Mouse (Mus musculus) MEL (cell line): ENCODE results near the gene Tcf12.

Source experiments
- CTCF ChIP-seq, 3 experiments: IDR thresholded peaks in 2 of 3; conservative IDR thresholded peaks in 1 of 3; 2 replicates each; pipeline ENCODE4 v1.5.1; 2011 to 2012; ENCODE audit warnings: low read length in 3 of 3, low read depth in 2 of 3, mild to moderate bottlenecking in 2 of 3, improper control_type of control experiment in 1 of 3, inconsistent platforms in 1 of 3, mixed read lengths in 1 of 3, moderate library complexity in 1 of 3; ENCODE audit not compliant: control insufficient read depth in 1 of 3, insufficient read depth in 1 of 3, poor library complexity in 1 of 3, severe bottlenecking in 1 of 3
- ETS1 ChIP-seq: IDR thresholded peaks from 2 replicates; pipeline ENCODE4 v1.6.1; 2012; ENCODE audit warnings: low read depth, mild to moderate bottlenecking, inconsistent platforms, low read length, improper control_type of control experiment, moderate library complexity
- HCFC1 ChIP-seq: IDR thresholded peaks from 2 replicates; pipeline ENCODE4 v1.6.1; 2012; ENCODE audit warnings: low read depth, mild to moderate bottlenecking, inconsistent platforms, low read length, improper control_type of control experiment, moderate library complexity
- KAT2A ChIP-seq: conservative IDR thresholded peaks from 2 replicates; pipeline ENCODE4 v1.6.1; 2012; ENCODE audit warnings: low read depth, low read length, improper control_type of control experiment, inconsistent platforms
- POLR2A ChIP-seq, 2 experiments: IDR thresholded peaks; 2 replicates each; pipeline ENCODE4 v1.6.1; 2011 to 2012; ENCODE audit warnings: low read length in 2 of 2, mild to moderate bottlenecking in 2 of 2, control low read depth in 1 of 2, improper control_type of control experiment in 1 of 2, low read depth in 1 of 2, moderate library complexity in 1 of 2; ENCODE audit not compliant: control insufficient read depth in 1 of 2, insufficient read depth in 1 of 2, poor library complexity in 1 of 2
- POLR2AphosphoS5 ChIP-seq: IDR thresholded peaks from 2 replicates; pipeline ENCODE4 v1.6.1; 2012; ENCODE audit warnings: low read depth, borderline replicate concordance, mild to moderate bottlenecking, inconsistent platforms, low read length, moderate library complexity, mixed read lengths
- USF1 ChIP-seq: IDR thresholded peaks from 2 replicates; pipeline ENCODE4 v1.6.1; 2014; ENCODE audit warnings: low read depth, mild to moderate bottlenecking, inconsistent platforms, low read length, improper control_type of control experiment, moderate library complexity

DNA sequence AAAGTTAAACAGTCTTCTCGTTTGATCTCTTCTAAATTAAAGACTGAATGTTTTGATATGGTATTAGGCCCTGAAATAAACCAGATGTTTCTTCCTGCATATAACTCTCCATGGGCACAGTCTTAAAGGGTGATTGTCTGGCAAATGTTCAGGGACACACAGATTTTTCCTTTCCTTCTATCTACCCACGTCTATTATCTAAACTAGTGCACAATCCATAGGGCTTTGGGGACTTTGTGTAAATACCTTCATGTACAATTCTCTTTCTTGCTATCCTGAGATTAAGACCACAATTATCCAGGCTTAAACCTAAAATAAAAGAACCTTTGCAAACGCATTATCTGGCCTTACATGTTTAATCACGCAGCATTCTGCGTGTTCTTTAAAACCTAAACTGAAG lies 231.7 kb downstream of the Tcf12 start:
- TF ChIP-seq POLR2A (IDR thresholded peaks at IDR 0.05; ENCODE audit: control insufficient read depth in 1 of 2, insufficient read depth in 1 of 2, low read depth in 1 of 2, low read length in 2 of 2, poor library complexity in 1 of 2), result no peak
- no peak for TF ChIP-seq ETS1
- no peak for TF ChIP-seq POLR2AphosphoS5
- no peak for TF ChIP-seq CTCF (IDR thresholded peaks at IDR 0.05 in 2 of 3, conservative IDR thresholded peaks at IDR 0.05 in 1 of 3; ENCODE audit: control insufficient read depth in 1 of 3, insufficient read depth in 1 of 3, low read depth in 2 of 3, low read length in 3 of 3, poor library complexity in 1 of 3, severe bottlenecking in 1 of 3)
- no peak for TF ChIP-seq USF1
- TF ChIP-seq HCFC1, result no peak
- TF ChIP-seq KAT2A, result no peak
